Mouse (Mus musculus): ENCODE results near the gene Elk4.

Gene Elk4

GRCm38 (mm10) chr1:132007282-132007815 lies at the start of gene Elk4:
TSS of gene Elk4 (plus strand) at chr1:132007607.
- peak; percentile 90 for DNase-seq (ENCODE audit: low spot score)

DNA sequence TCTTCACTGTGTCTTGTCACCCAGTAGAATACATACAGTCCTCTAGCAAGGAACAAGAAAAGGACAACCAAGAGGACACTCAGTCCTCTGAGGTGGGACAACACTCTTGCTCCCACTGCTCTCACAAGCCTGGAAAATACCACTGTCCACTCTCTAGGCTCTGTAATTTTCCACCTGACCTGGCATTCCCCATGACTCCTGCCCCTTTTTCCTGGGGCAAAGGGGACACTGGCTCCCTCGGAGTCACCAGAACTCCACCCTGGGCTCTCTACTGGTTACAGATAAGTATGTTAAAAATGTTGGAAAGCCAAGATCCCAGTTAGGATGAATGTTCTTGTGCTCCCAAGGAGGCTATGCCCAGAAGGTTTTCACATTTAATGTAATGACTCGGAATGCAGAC lies 46.4 kb upstream of the Elk4 start:
- DNase-seq (ENCODE audit: low spot score): no peak

- peak; percentile 55 for DNase-seq (ENCODE audit: low spot score)
Observed at GRCm38 (mm10) chr1:131962606-131963084, 44.8 kb upstream of the Elk4 start, which contains the start of gene Slc45a3. TSS of gene Slc45a3 (plus strand) at chr1:131962967.

- DNase-seq (ENCODE audit: low spot score): no peak
Observed at GRCm38 (mm10) chr1:131963085-131963951, 44.1 kb upstream of the Elk4 start.

GRCm38 (mm10) chr1:131964100-131964499 lies 43.3 kb upstream of the Elk4 start:
- no peak for DNase-seq (ENCODE audit: low spot score)

DNA sequence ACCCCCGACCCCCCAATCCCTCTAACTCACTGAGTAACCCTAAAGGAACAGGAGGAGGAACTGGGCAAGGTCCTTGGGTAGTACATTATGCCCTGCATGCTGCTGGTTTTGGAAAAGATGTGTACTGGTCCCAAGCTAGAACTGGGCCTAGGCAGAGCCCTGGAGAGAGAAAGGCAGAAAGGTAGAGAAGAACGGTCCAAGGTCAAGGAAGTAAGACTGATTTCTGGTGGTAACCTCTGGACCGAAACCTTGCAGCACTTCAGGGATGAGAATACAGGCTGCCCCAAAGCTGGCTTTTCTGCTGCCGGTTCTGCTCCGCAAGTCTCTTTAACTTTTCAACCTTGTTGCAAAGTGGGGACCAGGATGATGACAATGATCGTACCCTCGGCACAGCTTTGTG lies 42.8 kb upstream of the Elk4 start:
- no peak for DNase-seq (ENCODE audit: low spot score)

DNA sequence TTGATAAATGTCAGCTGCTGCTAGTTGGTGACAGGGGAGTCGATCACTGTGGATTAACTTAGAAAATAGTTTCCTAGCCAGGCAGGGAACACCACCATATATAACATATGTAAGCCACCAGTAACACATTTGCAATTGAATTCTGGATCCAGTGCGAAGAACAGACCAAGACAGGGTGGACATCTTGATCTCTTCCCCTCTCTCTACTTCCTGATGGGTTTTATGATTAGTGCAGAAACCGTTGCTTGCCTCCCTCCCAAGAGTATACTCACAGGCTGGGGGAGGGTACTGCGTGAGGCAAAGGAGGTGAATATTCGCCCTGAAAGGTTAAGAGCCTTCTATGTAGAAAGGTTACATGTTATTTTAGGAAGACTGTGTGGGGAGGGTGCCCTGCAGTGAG lies 41.6 kb upstream of the Elk4 start:
- DNase-seq (ENCODE audit: low spot score): no peak

DNA sequence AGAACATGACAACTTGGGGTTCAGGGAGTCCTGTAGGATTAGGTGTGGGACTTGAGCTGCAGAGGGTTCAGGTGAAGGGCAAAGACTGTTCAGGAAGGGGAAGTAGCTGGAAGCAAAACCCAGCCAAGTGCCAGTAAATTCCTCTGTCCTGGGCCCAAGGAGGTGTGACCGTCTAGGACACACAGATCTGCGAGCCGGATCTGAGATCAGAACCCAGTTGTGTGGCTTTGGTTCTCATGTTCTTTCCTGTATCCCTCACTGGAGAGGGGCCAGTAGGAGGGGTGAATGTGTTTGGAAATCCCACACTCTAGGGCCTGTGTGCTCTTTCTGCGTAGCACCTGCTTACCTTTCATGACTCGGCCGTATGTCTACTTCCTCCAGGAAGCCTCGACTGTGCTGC lies 40.1 kb upstream of the Elk4 start:
- no peak for DNase-seq (ENCODE audit: low spot score)

- DNase-seq (ENCODE audit: low spot score): no peak
Observed at GRCm38 (mm10) chr1:131968556-131968955, 38.9 kb upstream of the Elk4 start.

- no peak for DNase-seq (ENCODE audit: low spot score)
Observed at GRCm38 (mm10) chr1:131968983-131969382, 38.4 kb upstream of the Elk4 start.

- DNase-seq (ENCODE audit: low spot score): no peak
Observed at GRCm38 (mm10) chr1:131969825-131970224, 37.6 kb upstream of the Elk4 start.

- no peak for DNase-seq (ENCODE audit: low spot score)
Observed at GRCm38 (mm10) chr1:131970322-131970660, 37.1 kb upstream of the Elk4 start.

GRCm38 (mm10) chr1:131970661-131971520 lies 36.5 kb upstream of the Elk4 start:
- no peak for DNase-seq (ENCODE audit: low spot score)

- no peak for DNase-seq (ENCODE audit: low spot score)
Observed at GRCm38 (mm10) chr1:131971771-131972497, 35.5 kb upstream of the Elk4 start.

GRCm38 (mm10) chr1:131972498-131973334 lies 34.7 kb upstream of the Elk4 start:
- DNase-seq (ENCODE audit: low spot score): no peak

- DNase-seq (ENCODE audit: low spot score): no peak
Observed at GRCm38 (mm10) chr1:131973991-131974390, 33.4 kb upstream of the Elk4 start.

GRCm38 (mm10) chr1:131976886-131977285 lies 30.5 kb upstream of the Elk4 start:
- no peak for DNase-seq (ENCODE audit: low spot score)

DNA sequence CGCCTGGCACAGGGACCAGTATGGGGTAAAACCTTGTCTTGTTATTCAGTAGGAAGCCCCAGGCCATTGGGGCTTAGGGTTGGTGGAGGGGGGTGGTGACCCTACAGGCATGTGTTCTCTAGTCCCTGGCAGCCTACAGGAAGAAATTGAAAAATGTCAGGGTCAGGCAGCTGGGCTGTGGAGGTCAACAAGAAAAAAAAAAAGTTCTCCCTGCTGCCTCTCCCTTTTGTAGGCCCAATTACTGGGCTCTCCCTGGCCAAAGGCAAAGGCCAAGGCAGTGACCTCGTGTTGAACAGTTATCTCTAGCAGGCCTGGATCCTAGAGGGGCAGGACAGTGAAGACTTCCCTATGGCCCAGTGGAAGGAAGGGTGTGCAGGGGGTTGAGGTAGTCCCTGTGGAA lies 26.9 kb upstream of the Elk4 start:
- no peak for DNase-seq (ENCODE audit: low spot score)

DNA sequence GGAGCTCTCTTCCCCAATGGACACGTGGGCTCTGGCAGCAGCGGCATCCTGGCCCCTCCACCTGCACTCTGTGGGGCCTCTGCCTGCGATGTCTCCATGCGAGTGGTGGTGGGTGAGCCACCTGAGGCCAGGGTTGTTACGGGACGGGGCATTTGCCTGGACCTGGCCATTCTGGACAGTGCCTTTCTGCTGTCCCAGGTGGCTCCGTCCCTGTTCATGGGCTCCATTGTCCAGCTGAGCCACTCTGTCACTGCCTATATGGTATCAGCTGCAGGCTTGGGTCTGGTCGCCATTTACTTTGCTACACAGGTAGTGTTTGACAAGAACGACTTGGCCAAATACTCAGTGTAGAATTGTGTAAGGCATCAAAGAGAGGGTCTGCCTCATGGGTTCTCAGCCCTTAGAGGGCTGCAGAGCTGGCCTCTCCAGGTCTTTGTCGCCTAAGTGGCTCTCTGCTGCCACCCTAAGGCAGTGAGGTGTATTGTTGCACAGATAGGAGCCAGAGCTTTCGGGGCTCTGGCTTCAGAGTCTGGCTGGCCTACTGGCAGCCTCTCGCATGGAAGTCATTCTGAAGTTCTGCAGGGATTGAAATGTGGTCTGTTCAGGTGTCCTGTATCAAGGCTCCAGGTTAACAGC lies 25.9 kb upstream of the Elk4 start:
- DNase-seq (ENCODE audit: low spot score): peak; percentile 68

DNA sequence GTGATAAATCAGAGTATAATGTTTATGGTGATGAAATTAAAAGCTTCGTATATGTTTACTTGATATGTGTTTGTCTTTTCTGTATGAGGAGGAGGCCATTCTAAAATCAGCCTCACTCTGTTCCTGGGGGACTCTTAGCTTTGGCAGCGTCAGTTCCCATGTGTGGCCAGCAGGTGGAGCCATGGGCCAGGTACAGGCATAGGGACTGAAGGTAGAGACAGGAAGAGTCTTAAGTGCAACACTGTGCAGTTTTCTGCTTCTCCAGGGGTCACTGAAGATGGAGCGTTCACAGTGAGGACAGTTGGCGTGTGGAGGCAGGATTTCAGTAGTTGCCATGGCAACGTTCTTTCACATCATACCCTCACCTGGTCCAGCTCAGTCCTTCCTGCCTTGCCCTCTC lies 24.5 kb upstream of the Elk4 start:
- peak; percentile 77 for DNase-seq (ENCODE audit: low spot score)

GRCm38 (mm10) chr1:131983806-131984205 lies 23.6 kb upstream of the Elk4 start:
- no peak for DNase-seq (ENCODE audit: low spot score)

Measured in urinary bladder, postnatal 25 days (tissue).